Mouse (Mus musculus) G1E (cell line): ENCODE data around the gene Col20a1.

Experiments
- GATA1 ChIP-seq: IDR thresholded peaks from 2 replicates; pipeline ENCODE4 v1.6.1; 2012; ENCODE audit warnings: borderline replicate concordance, low read length, inconsistent platforms, mixed read lengths
- POLR2AphosphoS5 ChIP-seq: IDR thresholded peaks from 2 replicates; pipeline ENCODE4 v1.6.1; 2012; ENCODE audit warnings: low read depth, low read length, inconsistent platforms; ENCODE audit not compliant: insufficient replicate concordance

- TF ChIP-seq GATA1 (no peak), POLR2AphosphoS5 (no peak)
Measured at GRCm38 (mm10) chr2:181032407-181032806, 46.1 kb downstream of the Col20a1 start.
